Mouse (Mus musculus) myocyte (in vitro differentiated cells): ENCODE data around the gene Adap1. TPM values are rescaled to one million over a fixed set of nuclear protein-coding genes. Genes with fewer than 3 reads are reported as not detected.

Source experiments
- H3K27me3 ChIP-seq: one replicate; pipeline ENCODE4 v1.6.1; 2011; ENCODE audit not compliant: control insufficient read depth, insufficient read depth, insufficient read length
- H3K36me3 ChIP-seq: one replicate; pipeline ENCODE4 v1.6.1; 2011; ENCODE audit not compliant: control insufficient read depth, insufficient read depth
- H3K4me2 ChIP-seq: one replicate; pipeline ENCODE4 v1.6.1; 2011; ENCODE audit warnings: low read depth, control low read depth
- H3K4me3 ChIP-seq: one replicate; pipeline ENCODE4 v1.5.1; 2011; ENCODE audit warnings: mild to moderate bottlenecking, control low read depth, moderate library complexity
- H3K79me2 ChIP-seq: one replicate; pipeline ENCODE4 v1.6.1; 2011; ENCODE audit not compliant: control insufficient read depth, insufficient read depth
- H3ac ChIP-seq: one replicate; pipeline ENCODE4 v1.6.1; 2011; ENCODE audit not compliant: control insufficient read depth, insufficient read length
- CEBPB ChIP-seq: IDR thresholded peaks from 2 replicates; pipeline ENCODE4 v1.6.1; 2011; ENCODE audit warnings: mild to moderate bottlenecking, moderate library complexity; ENCODE audit not compliant: poor library complexity, insufficient read depth, severe bottlenecking
- E2F4 ChIP-seq: IDR thresholded peaks from one replicate; pipeline ENCODE4 v1.6.1; 2011; ENCODE audit warnings: mild to moderate bottlenecking, control low read depth, moderate library complexity; ENCODE audit not compliant: insufficient read depth
- MAX ChIP-seq: IDR thresholded peaks from one replicate; pipeline ENCODE4 v1.6.1; 2011; ENCODE audit warnings: low read depth, mild to moderate bottlenecking, control low read depth
- MYOD1 ChIP-seq, 3 experiments: IDR thresholded peaks; one replicate each; pipeline ENCODE4 v1.6.1; 2011; ENCODE audit warnings: control low read depth in 2 of 3, low read depth in 2 of 3, mild to moderate bottlenecking in 2 of 3, moderate library complexity in 1 of 3; ENCODE audit not compliant: insufficient read length in 2 of 3, control insufficient read depth in 1 of 3
- MYOG ChIP-seq, 3 experiments: IDR thresholded peaks; one replicate each; pipeline ENCODE4 v1.6.1; 2011; ENCODE audit warnings: control low read depth in 2 of 3, low read depth in 2 of 3, mild to moderate bottlenecking in 2 of 3; ENCODE audit not compliant: insufficient read length in 2 of 3, control insufficient read depth in 1 of 3, insufficient read depth in 1 of 3
- POLR2A ChIP-seq: IDR thresholded peaks from one replicate; pipeline ENCODE4 v1.6.1; 2011; ENCODE audit warnings: low read depth, mild to moderate bottlenecking, control low read depth, moderate library complexity; ENCODE audit not compliant: insufficient read length
- POLR2AphosphoS2 ChIP-seq: IDR thresholded peaks from one replicate; pipeline ENCODE4 v1.6.1; 2011; ENCODE audit warnings: low read depth, control low read depth; ENCODE audit not compliant: insufficient read length
- REST ChIP-seq: IDR thresholded peaks from one replicate; pipeline ENCODE4 v1.6.1; 2011; ENCODE audit warnings: mild to moderate bottlenecking, control low read depth, moderate library complexity; ENCODE audit not compliant: insufficient read depth, insufficient read length
- SRF ChIP-seq: IDR thresholded peaks from one replicate; pipeline ENCODE4 v1.6.1; 2011; ENCODE audit warnings: low read depth; ENCODE audit not compliant: control insufficient read depth, insufficient read length
- TCF12 ChIP-seq: IDR thresholded peaks from one replicate; pipeline ENCODE4 v1.6.1; 2011; ENCODE audit warnings: mild to moderate bottlenecking, control low read depth; ENCODE audit not compliant: poor library complexity, insufficient read depth, severe bottlenecking
- TCF3 ChIP-seq: IDR thresholded peaks from one replicate; pipeline ENCODE4 v1.6.1; 2011; ENCODE audit warnings: low read depth, control low read depth; ENCODE audit not compliant: insufficient read length
- USF1 ChIP-seq: IDR thresholded peaks from one replicate; pipeline ENCODE4 v1.6.1; 2011; ENCODE audit warnings: low read depth, mild to moderate bottlenecking, control low read depth, moderate library complexity
- polyA plus RNA-seq: library from polyadenylated mRNA; unstranded; fragments of >200 nt; fragmentation: generic; extraction: Trizol; gene quantifications from one replicate; pipeline ENCODE4 v1.2.1, GENCODE M21; 2012; ENCODE audit warnings: missing spikeins

The Adap1 gene
- polyA plus RNA-seq, 1 experiment, result 0.04 TPM

GRCm38 (mm10) chr5:139344687-139345363, 19.4 kb upstream of the Adap1 start:
- H3K79me2 ChIP-seq, result peaks cover 19% of the 10 kb centered on the region
- peaks cover 7% of the 10 kb centered on the region for H3K36me3 ChIP-seq
- peak overlapping the region; percentile 70 for H3ac ChIP-seq
- H3K4me3 ChIP-seq, result peak overlapping the region; percentile 83
- no peaks in the 10 kb centered on the region for H3K27me3 ChIP-seq
- TF ChIP-seq POLR2AphosphoS2 (peak; percentile 82), MAX (no peak), TCF12 (no peak), SRF (peak; percentile 91), TCF3 (no peak), USF1 (no peak), POLR2A (peak; percentile 92), MYOG (IDR thresholded peaks at IDR 0.05; ENCODE audit: control insufficient read depth in 1 of 3, insufficient read depth in 1 of 3, insufficient read length in 2 of 3, low read depth in 2 of 3) (peak in 1 of 3 experiments; percentile 51), REST (no peak), MYOD1 (IDR thresholded peaks at IDR 0.05; ENCODE audit: control insufficient read depth in 1 of 3, insufficient read length in 2 of 3, low read depth in 2 of 3) (peak in 1 of 3 experiments; percentile 25), CEBPB (peak; percentile 86), E2F4 (no peak)
- H3K4me2 ChIP-seq, result peak overlapping the region; percentile 90

GRCm38 (mm10) chr5:139344021-139344686, 18.7 kb upstream of the Adap1 start:
- TF ChIP-seq TCF12 (no peak), POLR2AphosphoS2 (no peak), POLR2A (no peak), E2F4 (no peak), CEBPB (no peak), MAX (no peak)
- Histone ChIP-seq H3K36me3 (peaks cover 7% of the 10 kb centered on the region), H3K79me2 (peaks cover 19% of the 10 kb centered on the region), H3ac (peak overlapping the region; percentile 70), H3K27me3 (no peaks in the 10 kb centered on the region), H3K4me2 (peak overlapping the region; percentile 90), H3K4me3 (peak overlapping the region; percentile 83)

- Histone ChIP-seq H3K4me2 (no peak overlapping the region), H3K36me3 (peaks cover 7% of the 10 kb centered on the region)
Measured at GRCm38 (mm10) chr5:139338891-139339290, 13.5 kb upstream of the Adap1 start.

GRCm38 (mm10) chr5:139338403-139338802, 13.0 kb upstream of the Adap1 start:
- Histone ChIP-seq H3K27me3 (no peaks in the 10 kb centered on the region), H3K4me3 (no peak overlapping the region), H3K4me2 (no peak overlapping the region), H3K79me2 (peaks cover 5% of the 10 kb centered on the region), H3K36me3 (peaks cover 7% of the 10 kb centered on the region), H3ac (no peak overlapping the region)
- TF ChIP-seq USF1 (peak; percentile 12), MYOD1 (IDR thresholded peaks at IDR 0.05; ENCODE audit: control insufficient read depth in 1 of 3, insufficient read length in 2 of 3, low read depth in 2 of 3) (peak in 1 of 3 experiments; percentile 25), MYOG (IDR thresholded peaks at IDR 0.05; ENCODE audit: control insufficient read depth in 1 of 3, insufficient read depth in 1 of 3, insufficient read length in 2 of 3, low read depth in 2 of 3) (peak in 1 of 3 experiments; percentile 27), SRF (no peak)

More at GRCm38 (mm10) chr5:139338891-139339290, 13.5 kb upstream of the Adap1 start:
- no peaks in the 10 kb centered on the region for H3K27me3 ChIP-seq
- no peak overlapping the region for H3K4me3 ChIP-seq
- peaks cover 9% of the 10 kb centered on the region for H3K79me2 ChIP-seq
- no peak for TF ChIP-seq TCF12
- no peak for TF ChIP-seq POLR2A
- no peak for TF ChIP-seq REST
- no peak for TF ChIP-seq TCF3
- TF ChIP-seq USF1, result no peak
- TF ChIP-seq E2F4, result no peak
- TF ChIP-seq POLR2AphosphoS2, result no peak
- no peak for TF ChIP-seq MAX
- TF ChIP-seq MYOD1 (IDR thresholded peaks at IDR 0.05; ENCODE audit: control insufficient read depth in 1 of 3, insufficient read length in 2 of 3, low read depth in 2 of 3), result no peak
- no peak for TF ChIP-seq SRF
- no peak for TF ChIP-seq MYOG (IDR thresholded peaks at IDR 0.05; ENCODE audit: control insufficient read depth in 1 of 3, insufficient read depth in 1 of 3, insufficient read length in 2 of 3, low read depth in 2 of 3)
- TF ChIP-seq CEBPB, result no peak
- no peak overlapping the region for H3ac ChIP-seq

GRCm38 (mm10) chr5:139337826-139338370, 12.5 kb upstream of the Adap1 start:
- no peaks in the 10 kb centered on the region for H3K27me3 ChIP-seq
- H3K4me2 ChIP-seq, result no peak overlapping the region
- peaks cover 7% of the 10 kb centered on the region for H3K36me3 ChIP-seq
- TF ChIP-seq MYOG (IDR thresholded peaks at IDR 0.05; ENCODE audit: control insufficient read depth in 1 of 3, insufficient read depth in 1 of 3, insufficient read length in 2 of 3, low read depth in 2 of 3) (peak in 1 of 3 experiments; percentile 5), POLR2A (no peak)
- no peak overlapping the region for H3ac ChIP-seq
- no peak overlapping the region for H3K4me3 ChIP-seq
- H3K79me2 ChIP-seq, result peaks cover under 1% of the 10 kb centered on the region
